Mouse (Mus musculus): ENCODE measurements at regions not wholly inside any gene's neighbourhood (a gene's known extent, or its start where the extent isn't known, plus 50 kb on each side); places are given as distances from the start of the nearest gene placed in this dataset.
A peak's percentile ranks its signal among the peaks of the same experiment; 100 is the strongest.

DNA sequence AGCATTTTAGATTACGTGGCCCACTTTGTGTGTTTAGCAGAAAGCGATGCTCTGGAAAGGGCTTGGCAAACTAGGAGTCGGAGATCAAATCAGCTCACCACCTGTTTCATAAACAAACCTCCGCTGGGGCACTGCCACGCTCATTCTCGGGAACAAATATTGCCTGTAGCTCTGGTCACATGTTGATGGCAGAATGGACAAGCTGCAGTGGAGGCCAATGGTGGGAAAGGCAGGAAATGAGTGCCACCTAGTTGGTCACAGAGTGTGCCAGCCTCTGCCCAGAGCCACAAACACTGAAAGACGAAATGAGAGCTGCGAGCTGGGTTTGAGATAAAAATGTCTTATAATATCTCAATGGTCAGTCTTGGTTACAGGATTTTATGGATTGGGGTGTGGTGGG lies 259.2 kb upstream of the Csf3r start:
- DNase-seq (ENCODE audit: low read depth, low spot score): peak; percentile 51

GRCm38 (mm10) chr4:125777126-125777525 lies 247.2 kb upstream of the Csf3r start:
- DNase-seq (ENCODE audit: low read depth, low spot score): no peak

DNA sequence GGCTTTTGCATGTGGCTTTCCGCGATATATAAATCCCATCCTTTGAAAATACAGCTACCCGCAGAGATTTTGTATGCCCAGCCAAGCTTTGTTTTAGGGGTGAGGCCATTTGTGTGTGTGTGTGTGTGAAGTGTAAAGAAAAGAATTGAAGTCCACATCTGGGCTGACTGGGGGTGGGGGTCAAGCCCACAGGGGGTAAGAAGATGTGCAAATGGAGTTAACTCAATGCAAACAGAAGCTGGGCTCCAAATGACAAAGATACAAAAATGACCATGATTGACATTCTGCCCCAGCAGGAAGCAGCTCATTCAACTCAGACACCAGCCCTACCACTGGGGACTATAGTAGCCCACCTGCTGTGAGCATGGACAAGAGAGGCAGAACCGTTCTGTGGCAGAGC lies 244.2 kb upstream of the Csf3r start:
- DNase-seq (ENCODE audit: low read depth, low spot score): no peak

DNA sequence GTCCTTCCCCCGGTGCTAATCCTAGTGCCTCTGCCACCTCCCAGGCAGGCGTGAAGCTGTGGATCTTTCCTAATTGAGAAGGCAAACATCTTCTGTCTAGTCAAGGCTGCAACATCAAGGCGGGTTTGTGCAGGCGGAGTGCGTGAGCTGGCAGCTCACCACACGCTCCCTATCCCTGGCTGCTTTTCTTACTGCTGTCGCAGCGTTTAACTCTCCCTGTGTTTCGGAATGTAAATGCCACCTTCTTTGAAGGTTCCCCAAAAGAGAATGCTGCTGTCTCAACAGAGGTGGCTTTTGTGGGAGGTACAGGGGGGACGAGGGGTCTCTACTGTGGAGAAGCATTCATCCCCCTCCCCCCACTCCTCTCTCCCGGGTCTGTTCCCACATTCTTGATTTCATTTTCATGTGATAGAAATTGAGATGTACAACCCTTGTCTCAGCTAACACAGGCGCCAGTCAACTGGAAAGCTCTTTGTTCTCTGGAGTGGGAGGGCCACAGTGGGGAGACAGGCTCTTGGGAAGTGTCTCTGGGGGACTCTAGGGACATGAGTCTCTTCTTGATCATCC lies 243.3 kb upstream of the Csf3r start:
- peak; percentile 89 for DNase-seq (ENCODE audit: low read depth, low spot score)

- no peak for DNase-seq (ENCODE audit: low read depth, low spot score)
Observed at GRCm38 (mm10) chr4:125782346-125782745, 242.0 kb upstream of the Csf3r start.

DNA sequence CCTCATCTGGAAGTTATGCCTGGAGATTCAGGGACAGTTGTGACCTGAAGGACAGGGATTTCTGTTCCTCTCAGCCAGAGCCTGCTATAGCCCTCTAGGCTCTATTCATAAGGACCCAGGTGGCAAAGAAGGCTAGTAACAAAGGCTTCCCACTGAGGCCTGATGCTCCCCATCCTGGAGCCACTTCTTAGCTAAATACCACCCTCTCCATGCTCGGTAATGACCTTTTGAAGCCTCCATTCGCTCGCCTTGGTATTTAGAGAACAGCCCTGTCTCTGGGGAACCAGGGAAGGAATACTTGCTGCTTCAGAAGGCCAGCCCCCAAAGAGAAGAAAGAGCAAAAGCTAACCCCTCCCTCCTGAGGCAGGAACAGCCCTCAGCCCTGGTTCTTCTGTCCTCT lies 238.3 kb upstream of the Csf3r start:
- no peak for DNase-seq (ENCODE audit: low read depth, low spot score)

DNA sequence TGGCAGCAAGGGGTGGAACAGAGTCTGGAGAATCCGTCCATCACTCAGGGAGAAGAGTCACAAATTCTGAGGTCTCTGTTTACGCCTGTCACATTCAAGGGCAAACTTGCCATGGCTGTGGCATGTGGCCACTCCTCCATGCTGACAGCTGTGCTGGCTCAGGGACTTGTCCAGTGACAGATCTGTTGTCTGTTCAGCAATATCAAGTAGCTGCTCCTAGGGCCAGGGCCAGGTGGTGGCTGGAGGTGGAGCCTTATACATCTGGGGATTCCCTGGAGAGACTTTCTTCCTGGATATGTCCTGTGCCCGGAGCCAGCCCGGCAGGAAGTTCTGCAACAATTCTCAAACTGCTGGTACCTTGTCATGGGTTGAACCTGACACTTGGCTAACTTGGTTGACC lies 229.7 kb upstream of the Csf3r start:
- DNase-seq (ENCODE audit: low read depth, low spot score): no peak

DNA sequence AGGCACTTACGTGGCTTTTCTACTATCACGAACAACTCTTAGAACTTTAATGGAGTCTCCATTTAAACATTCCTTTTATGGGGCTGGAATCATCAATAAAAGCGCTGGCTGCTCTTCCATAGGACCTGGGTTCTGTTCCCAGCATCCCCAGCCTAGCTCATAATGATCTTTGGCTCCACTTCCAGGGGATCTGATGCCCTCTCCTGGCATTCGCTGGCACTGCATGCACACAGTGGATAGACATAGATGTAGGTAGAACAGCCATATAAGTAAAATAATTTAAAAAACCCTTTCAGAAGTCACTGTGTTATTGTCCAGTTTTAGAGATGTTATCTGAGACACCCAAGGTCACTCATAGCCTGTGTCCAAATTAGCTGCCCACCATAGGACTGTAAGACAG lies 216.4 kb upstream of the Csf3r start:
- DNase-seq (ENCODE audit: low read depth, low spot score): no peak

DNA sequence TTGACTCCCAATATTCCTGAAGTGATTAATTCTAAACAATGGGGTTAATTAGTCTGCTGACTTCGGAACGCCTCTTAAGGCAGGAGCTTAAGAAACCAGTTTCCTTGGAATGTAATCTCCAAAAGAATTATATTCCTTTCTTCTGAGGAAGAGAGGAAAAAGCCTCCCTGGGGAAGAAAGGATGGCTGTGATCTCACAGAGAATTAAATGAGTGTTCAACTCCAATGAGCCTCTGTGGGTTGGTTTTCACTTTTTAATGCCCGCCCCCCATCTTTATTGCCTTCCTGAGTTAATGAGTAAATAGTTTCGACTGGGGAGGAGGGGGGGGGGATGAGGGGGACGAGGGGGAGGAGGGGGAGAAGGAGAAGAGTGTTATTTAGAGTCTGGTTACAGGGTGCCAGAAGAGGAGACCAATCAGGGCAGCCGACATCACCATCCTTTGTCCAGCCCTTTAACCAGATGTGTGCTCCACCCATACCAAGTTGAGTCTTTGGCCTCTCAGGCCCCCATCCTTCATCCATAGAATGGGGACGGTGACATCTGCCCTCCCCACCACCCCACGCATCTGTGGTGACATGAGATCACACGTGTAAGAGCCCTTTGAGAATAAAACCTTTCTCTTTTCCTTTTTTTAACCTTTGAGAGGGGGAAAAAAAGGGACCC lies 214.8 kb upstream of the Csf3r start:
- DNase-seq (ENCODE audit: low read depth, low spot score): no peak

- no peak for DNase-seq (ENCODE audit: low read depth, low spot score)
Observed at GRCm38 (mm10) chr4:125810247-125810646, 214.1 kb upstream of the Csf3r start.

DNA sequence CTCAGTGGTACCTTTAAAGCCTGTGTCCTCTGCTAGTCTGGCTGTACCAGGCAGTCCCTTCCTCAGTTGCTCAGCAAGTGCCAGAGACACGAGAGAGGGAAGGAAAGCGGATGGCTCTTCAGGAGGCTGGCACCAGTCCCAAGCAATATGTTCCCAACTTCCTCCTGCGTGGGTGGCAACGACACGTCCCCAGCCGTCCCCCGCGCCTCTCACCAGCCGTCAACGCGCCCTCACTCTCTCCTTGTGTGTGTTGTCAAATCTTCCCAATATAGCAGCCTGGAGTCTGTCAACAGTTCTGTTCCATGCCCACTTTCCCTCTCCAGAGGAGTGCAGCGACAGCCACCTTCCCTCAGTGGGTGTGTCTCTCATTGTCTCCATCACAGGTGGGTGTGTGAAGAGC lies 210.0 kb upstream of the Csf3r start:
- peak; percentile 91 for DNase-seq (ENCODE audit: low read depth, low spot score)

- DNase-seq (ENCODE audit: low read depth, low spot score): no peak
Observed at GRCm38 (mm10) chr4:125815276-125815675, 209.1 kb upstream of the Csf3r start.

- peak; percentile 85 for DNase-seq (ENCODE audit: low read depth, low spot score)
Observed at GRCm38 (mm10) chr4:125824525-125824924, 199.8 kb upstream of the Csf3r start.

DNA sequence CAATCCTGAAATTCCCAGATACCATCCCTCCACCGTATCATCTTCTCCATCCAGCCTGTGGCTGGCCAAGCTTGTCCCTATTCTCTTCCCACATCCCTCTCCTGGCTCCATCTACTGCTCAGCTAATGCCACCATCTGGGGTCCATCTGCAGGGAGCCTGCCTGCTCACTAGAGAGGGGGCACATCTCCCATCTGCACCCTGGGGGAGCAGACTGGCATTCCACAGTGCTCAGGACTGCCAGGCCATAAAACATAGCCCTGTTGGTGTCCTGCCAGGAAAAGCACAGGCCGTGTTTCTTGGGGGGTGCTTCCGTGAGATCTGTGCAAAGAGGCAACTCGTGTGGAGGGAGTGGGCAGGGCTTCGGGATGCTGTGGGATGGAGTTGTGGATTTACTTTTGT lies 197.9 kb upstream of the Csf3r start:
- DNase-seq (ENCODE audit: low read depth, low spot score): peak; percentile 71

GRCm38 (mm10) chr4:125835250-125835649 lies 189.1 kb upstream of the Csf3r start:
- no peak for DNase-seq (ENCODE audit: low read depth, low spot score)

DNA sequence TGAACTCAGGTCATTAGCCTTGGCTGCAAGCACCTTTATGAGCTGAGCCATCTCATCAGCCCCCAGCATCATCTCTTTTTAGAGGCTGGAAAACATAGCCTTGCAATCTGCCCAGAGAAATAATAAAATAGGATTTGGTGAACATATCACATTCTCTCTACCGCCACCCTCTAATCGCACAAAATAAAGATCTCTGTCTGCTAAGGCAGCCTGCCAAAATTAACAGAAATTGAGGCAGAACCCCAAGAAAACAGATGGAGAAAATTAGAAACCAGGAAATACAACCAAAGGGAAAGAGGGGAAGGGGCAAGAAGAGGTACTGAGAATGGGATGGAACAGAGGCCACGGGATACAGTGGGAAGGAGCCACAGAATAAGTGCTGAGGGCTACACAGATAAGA lies 176.8 kb upstream of the Csf3r start:
- peak; percentile 15 for DNase-seq (ENCODE audit: low read depth, low spot score)

DNA sequence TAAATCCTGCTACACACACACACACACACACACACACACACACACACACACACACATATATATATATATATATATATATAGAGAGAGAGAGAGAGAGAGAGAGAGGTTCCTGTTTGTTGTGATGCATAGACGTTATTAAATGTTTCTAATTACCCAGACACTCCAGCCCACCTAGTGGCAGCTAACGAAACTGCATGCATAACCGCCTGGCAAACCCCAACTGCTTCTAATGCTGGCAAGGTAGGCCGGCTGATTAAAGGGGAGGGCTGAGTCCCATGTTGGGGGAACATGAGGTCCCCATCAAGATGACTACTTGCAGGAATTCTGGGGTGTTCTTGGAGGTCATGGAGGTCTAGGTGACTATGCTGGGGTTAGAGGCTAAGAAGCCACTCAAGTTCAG lies 174.1 kb upstream of the Csf3r start:
- DNase-seq (ENCODE audit: low read depth, low spot score): peak; percentile 56

GRCm38 (mm10) chr4:125852545-125852944 lies 171.8 kb upstream of the Csf3r start:
- peak; percentile 81 for DNase-seq (ENCODE audit: low read depth, low spot score)

DNA sequence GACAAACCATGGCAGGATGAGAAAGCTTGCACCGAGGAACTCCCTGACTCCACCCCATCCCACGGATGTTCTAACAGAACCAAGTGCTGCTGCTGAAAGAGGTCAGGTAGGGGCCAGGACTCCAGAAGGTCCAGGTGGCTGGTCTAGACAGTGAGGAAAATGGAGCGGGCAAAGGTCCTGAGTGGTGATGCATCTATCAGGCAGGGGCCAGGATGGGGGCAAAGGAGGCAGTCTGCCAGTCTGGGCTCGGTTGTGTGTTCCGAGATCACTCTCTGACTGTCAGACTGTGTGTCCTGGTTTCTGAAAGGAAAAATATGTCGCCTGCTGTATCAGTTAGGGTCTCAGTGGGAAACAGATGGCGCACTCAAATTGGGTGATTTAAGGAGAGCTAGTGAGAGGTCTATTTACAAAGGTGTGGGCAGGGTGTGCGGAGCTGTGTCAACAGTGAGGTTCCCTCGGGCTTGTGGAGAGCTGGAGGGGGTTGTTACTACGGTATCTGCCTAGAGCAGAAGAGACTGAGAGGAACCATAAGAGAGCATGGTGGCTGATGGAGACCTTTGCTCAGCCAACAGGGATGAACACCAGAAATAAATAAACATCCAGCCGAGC lies 168.3 kb upstream of the Csf3r start:
- peak; percentile 63 for DNase-seq (ENCODE audit: low read depth, low spot score)

DNA sequence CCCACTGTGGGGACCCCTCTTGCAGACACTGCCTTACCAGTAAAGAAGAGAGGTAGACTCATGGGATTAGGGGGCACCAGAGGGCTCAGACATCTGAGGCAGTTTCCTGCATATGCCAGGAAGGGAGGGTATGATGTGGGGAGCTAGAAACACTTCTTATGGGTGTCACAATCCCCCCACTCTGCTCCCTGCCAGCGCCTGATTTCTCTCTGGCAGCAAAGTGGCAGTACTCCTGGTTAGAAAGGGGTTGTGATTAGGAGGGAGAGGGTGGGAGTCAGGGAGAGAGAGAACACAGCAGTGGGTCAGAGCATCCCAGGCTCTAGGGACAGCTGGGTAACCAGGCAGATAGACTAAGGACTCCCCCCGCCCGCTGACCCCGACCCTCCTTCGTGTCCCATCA lies 167.6 kb upstream of the Csf3r start:
- no peak for DNase-seq (ENCODE audit: low read depth, low spot score)

GRCm38 (mm10) chr4:125865057-125865456 lies 159.3 kb upstream of the Csf3r start:
- DNase-seq (ENCODE audit: low read depth, low spot score): no peak

DNA sequence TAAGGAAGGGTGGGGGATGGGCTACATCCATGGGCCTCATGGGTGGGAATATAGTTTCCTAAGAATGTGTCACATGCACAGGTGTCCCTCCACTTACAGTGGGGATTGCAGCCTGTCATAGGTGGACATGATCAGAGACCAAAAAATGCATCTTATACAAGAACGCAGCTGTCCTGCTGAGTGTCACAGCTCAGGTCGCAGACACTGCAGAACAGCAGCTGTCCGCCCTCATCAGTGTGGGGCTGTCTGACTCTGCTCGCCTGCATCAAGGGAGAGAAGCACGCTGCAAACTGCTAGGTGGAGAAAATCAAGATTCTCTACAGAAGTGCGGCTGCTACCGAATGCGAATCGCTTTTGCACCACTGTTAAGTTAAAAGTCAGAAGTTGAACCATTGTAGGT lies 158.6 kb upstream of the Csf3r start:
- DNase-seq (ENCODE audit: low read depth, low spot score): peak; percentile 16

GRCm38 (mm10) chr4:125871211-125871610 lies 153.1 kb upstream of the Csf3r start:
- no peak for DNase-seq (ENCODE audit: low read depth, low spot score)

All from brain, adult 2 months (tissue).